Comparison of ENCODE assay signal across 8 mouse cellular contexts in the genomic region with DNA sequence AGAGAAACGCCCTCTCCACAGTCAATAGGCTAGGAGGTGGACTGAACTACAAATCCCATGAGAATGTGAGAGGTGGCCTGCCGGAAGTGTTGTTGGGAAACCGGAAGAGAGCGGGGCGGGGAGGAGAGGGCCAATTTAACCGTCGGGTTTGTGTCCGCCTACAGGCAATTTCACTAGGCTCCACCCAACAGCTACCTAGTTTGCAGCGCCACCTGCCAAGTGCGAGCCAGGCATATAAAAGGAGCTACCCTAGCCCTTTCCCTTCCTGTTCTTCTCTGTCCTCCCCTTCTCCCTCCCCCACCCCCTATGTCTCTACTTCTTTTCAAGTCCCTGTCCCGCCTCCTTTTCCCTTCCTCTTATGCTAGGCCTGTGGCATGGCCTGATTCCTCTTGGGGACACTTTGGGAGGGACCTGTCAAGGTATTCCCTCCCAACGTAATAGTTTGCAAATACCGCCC. TPM values are rescaled to one million over a fixed set of nuclear protein-coding genes. Genes with fewer than 3 reads are reported as not detected.
DNase-seq lines count a peak whose midpoint lies in the region; ATAC-seq and TF ChIP-seq lines count a peak whose summit lies in the region.

No protein-coding gene starts in this region.

- DNase-seq in c-Kit-positive CD71-positive TER-119-positive erythroid progenitor cells, embryonic 14.5 days (ENCODE audit: low spot score), result peak; percentile 65
- peak; percentile 81 to 85 for DNase-seq in heart, postnatal 10 days
- peak; percentile 92 for DNase-seq in large intestine, adult 2 months (ENCODE audit: low read depth, low spot score)
- DNase-seq in testis, postnatal 14 days (ENCODE audit: low spot score), result peak; percentile 82

- WGBS in forebrain, embryonic 13.5 days, result 11% methylated on average over 13 of the region's 13 CpGs
- WGBS in large intestine, adult 2 months, result 4% methylated on average over 13 of the region's 13 CpGs
- 9% methylated on average over 13 of the region's 13 CpGs for WGBS in liver, embryonic 16.5 days (ENCODE audit: insufficient replicate concordance)
- 12% methylated on average over 13 of the region's 13 CpGs for WGBS in neural tube, embryonic 13.5 days

- no peaks in the 10 kb centered on the region for H3K27me3 ChIP-seq in ES-Bruce4 (ENCODE audit: control insufficient read depth, insufficient read depth, low read length, poor library complexity, severe bottlenecking)
- no peaks in the 10 kb centered on the region for H3K27me3 ChIP-seq in forebrain, embryonic 13.5 days
- H3K27me3 ChIP-seq in liver, embryonic 16.5 days (ENCODE audit: control insufficient read depth, insufficient read depth, low read depth, low read length), result no peaks in the 10 kb centered on the region
- H3K27me3 ChIP-seq in neural tube, embryonic 13.5 days, result no peaks in the 10 kb centered on the region

- H3K9ac ChIP-seq in ES-Bruce4 (ENCODE audit: low read depth, poor library complexity, severe bottlenecking), result no peak overlapping the region
- peak overlapping the region; percentile 47; the same call in 1 of the 2 replicates for H3K9ac ChIP-seq in forebrain, embryonic 13.5 days
- no peak overlapping the region for H3K9ac ChIP-seq in liver, embryonic 16.5 days (ENCODE audit: low read depth, low read length)
- peak overlapping the region; percentile 60 for H3K9ac ChIP-seq in neural tube, embryonic 13.5 days

- H3K36me3 ChIP-seq in ES-Bruce4 (ENCODE audit: control insufficient read depth, insufficient read depth, low read length, poor library complexity, severe bottlenecking), result no peaks in the 10 kb centered on the region
- H3K36me3 ChIP-seq in forebrain, embryonic 13.5 days (ENCODE audit: poor library complexity, severe bottlenecking), result no peaks in the 10 kb centered on the region
- H3K36me3 ChIP-seq in liver, embryonic 16.5 days (ENCODE audit: control insufficient read depth, insufficient read depth), result no peaks in the 10 kb centered on the region
- no peaks in the 10 kb centered on the region for H3K36me3 ChIP-seq in neural tube, embryonic 13.5 days

- ATAC-seq in forebrain, embryonic 13.5 days, result peak; percentile 95
- ATAC-seq in liver, embryonic 16.5 days (ENCODE audit: low read depth), result peak; percentile 76
- ATAC-seq in neural tube, embryonic 13.5 days (ENCODE audit: low read depth), result peak; percentile 90

- TF ChIP-seq EP300 in ES-Bruce4 (IDR thresholded peaks at IDR 0.05; ENCODE audit: insufficient read depth, low read depth, low read length), result 0 out of 2 replicates have a peak, but pooled peaks have one; percentile 61

- H3K27ac ChIP-seq in ES-Bruce4 (ENCODE audit: insufficient read depth, low read length), result peak overlapping the region; percentile 60
- H3K27ac ChIP-seq in forebrain, embryonic 13.5 days, result peak overlapping the region; percentile 40
- peak overlapping the region; percentile 60 for H3K27ac ChIP-seq in liver, embryonic 16.5 days (ENCODE audit: low read length)
- H3K27ac ChIP-seq in neural tube, embryonic 13.5 days (replicated peaks), result peak overlapping the region; percentile 46; the same call in 1 of the 2 replicates

- no peaks in the 10 kb centered on the region for H3K4me1 ChIP-seq in ES-Bruce4 (ENCODE audit: control insufficient read depth, insufficient read depth, low read length)
- H3K4me1 ChIP-seq in forebrain, embryonic 13.5 days, result no peaks in the 10 kb centered on the region
- H3K4me1 ChIP-seq in liver, embryonic 16.5 days (ENCODE audit: control insufficient read depth, low read depth, low read length), result no peaks in the 10 kb centered on the region; the same call in none of the 2 replicates
- peaks cover 5% of the 10 kb centered on the region; the same call in 1 of the 2 replicates for H3K4me1 ChIP-seq in neural tube, embryonic 13.5 days (replicated peaks)

- intact Hi-C loops in heart, postnatal 10 days (cut with DNase I), result loop anchor here (5.0 kb wide), 3 partner anchors 63 to 258 kb away; a partner anchor contains a TSS

- H3K4me2 ChIP-seq in forebrain, embryonic 13.5 days, result peak overlapping the region; percentile 56
- peak overlapping the region; percentile 48 for H3K4me2 ChIP-seq in liver, embryonic 16.5 days (ENCODE audit: low read depth, low read length)
- peak overlapping the region; percentile 55 for H3K4me2 ChIP-seq in neural tube, embryonic 13.5 days

- peak; percentile 57 for TF ChIP-seq CTCF in ES-Bruce4 (IDR thresholded peaks at IDR 0.05; ENCODE audit: low read depth, low read length)

- no peak for TF ChIP-seq POLR2A in ES-Bruce4 (IDR thresholded peaks at IDR 0.05; ENCODE audit: insufficient read depth, low read length)

- H3K4me3 ChIP-seq in ES-Bruce4 (ENCODE audit: low read depth, low read length), result peak overlapping the region; percentile 50
- peak overlapping the region; percentile 46 for H3K4me3 ChIP-seq in forebrain, embryonic 13.5 days
- H3K4me3 ChIP-seq in liver, embryonic 16.5 days (ENCODE audit: low read depth, low read length), result peak overlapping the region; percentile 39
- peak overlapping the region; percentile 43 for H3K4me3 ChIP-seq in neural tube, embryonic 13.5 days

- H3K9me3 ChIP-seq in ES-Bruce4 (replicated peaks; ENCODE audit: control insufficient read depth, insufficient read depth, low read length, poor library complexity, severe bottlenecking), result no peaks in the 10 kb centered on the region
- H3K9me3 ChIP-seq in forebrain, embryonic 13.5 days (replicated peaks), result no peaks in the 10 kb centered on the region
- no peaks in the 10 kb centered on the region for H3K9me3 ChIP-seq in liver, embryonic 16.5 days (replicated peaks; ENCODE audit: control insufficient read depth, low read length)
- no peaks in the 10 kb centered on the region for H3K9me3 ChIP-seq in neural tube, embryonic 13.5 days

RNA-seq across cellular contexts. Expression of a gene that starts 4.4 kb away (rescaled TPM):
- polyA plus RNA-seq in ES-Bruce4 (2011; ENCODE audit: insufficient read depth, insufficient read length, low read depth, missing spikeins), result not detected in 2 replicates
- polyA plus RNA-seq in forebrain, embryonic 13.5 days (2015; fragmentation: Nextera tagmentation; extraction: Ambion mirVana), result not detected in 2 replicates
- 1 to 10 TPM; 2.4 to 2.8 TPM for total RNA-seq in heart, postnatal 10 days (2021)
- polyA plus RNA-seq in large intestine, adult 2 months (2012; rRNA removed), result 0.98 and 1.8 TPM in 2 replicates
- 13.7 and 18.1 TPM in 2 replicates for polyA plus RNA-seq in liver, embryonic 16.5 days (2015; fragmentation: Nextera tagmentation; extraction: Ambion mirVana)
- not detected in 2 replicates for polyA plus RNA-seq in neural tube, embryonic 13.5 days (2015; fragmentation: Nextera tagmentation; extraction: Ambion mirVana)

RNA-seq across cellular contexts. Expression of a gene that starts 24.3 kb away (rescaled TPM):
- polyA plus RNA-seq in ES-Bruce4 (2011; ENCODE audit: insufficient read depth, insufficient read length, low read depth, missing spikeins), result not detected in 2 replicates
- 0.81 TPM in 1 of 2 replicates, not detected in the other for polyA plus RNA-seq in forebrain, embryonic 13.5 days (2015; fragmentation: Nextera tagmentation; extraction: Ambion mirVana)
- 1 to 10 TPM in 1 of 2 experiments, under 1 TPM in 1; 0.72 to 2.3 TPM for total RNA-seq in heart, postnatal 10 days (2021)
- 0.85 and 1.1 TPM in 2 replicates for polyA plus RNA-seq in large intestine, adult 2 months (2012; rRNA removed)
- polyA plus RNA-seq in liver, embryonic 16.5 days (2015; fragmentation: Nextera tagmentation; extraction: Ambion mirVana), result 173 and 211 TPM in 2 replicates
- polyA plus RNA-seq in neural tube, embryonic 13.5 days (2015; fragmentation: Nextera tagmentation; extraction: Ambion mirVana), result 0.80 and 1.1 TPM in 2 replicates

RNA-seq across cellular contexts. Expression of a gene that starts 43.4 kb away (rescaled TPM):
- 5.8 and 11.9 TPM in 2 replicates for polyA plus RNA-seq in ES-Bruce4 (2011; ENCODE audit: insufficient read depth, insufficient read length, low read depth, missing spikeins)
- 0.13 and 0.34 TPM in 2 replicates for polyA plus RNA-seq in forebrain, embryonic 13.5 days (2015; fragmentation: Nextera tagmentation; extraction: Ambion mirVana)
- total RNA-seq in heart, postnatal 10 days (2021), result 10 to 100 TPM; 39.8 to 49.0 TPM
- 0.02 and 0.07 TPM in 2 replicates for polyA plus RNA-seq in large intestine, adult 2 months (2012; rRNA removed)
- polyA plus RNA-seq in liver, embryonic 16.5 days (2015; fragmentation: Nextera tagmentation; extraction: Ambion mirVana), result 0.29 and 0.44 TPM in 2 replicates
- polyA plus RNA-seq in neural tube, embryonic 13.5 days (2015; fragmentation: Nextera tagmentation; extraction: Ambion mirVana), result 0.62 and 1.1 TPM in 2 replicates

RNA-seq across cellular contexts. Expression of a gene that starts 48.8 kb away (rescaled TPM):
- 462 and 483 TPM in 2 replicates for polyA plus RNA-seq in ES-Bruce4 (2011; ENCODE audit: insufficient read depth, insufficient read length, low read depth, missing spikeins)
- not detected in 2 replicates for polyA plus RNA-seq in forebrain, embryonic 13.5 days (2015; fragmentation: Nextera tagmentation; extraction: Ambion mirVana)
- total RNA-seq in heart, postnatal 10 days (2021), result not detected
- not detected in 2 replicates for polyA plus RNA-seq in large intestine, adult 2 months (2012; rRNA removed)
- polyA plus RNA-seq in liver, embryonic 16.5 days (2015; fragmentation: Nextera tagmentation; extraction: Ambion mirVana), result not detected in 2 replicates
- polyA plus RNA-seq in neural tube, embryonic 13.5 days (2015; fragmentation: Nextera tagmentation; extraction: Ambion mirVana), result 0.22 TPM in 1 of 2 replicates, not detected in the other

Comparison
In these comparisons a context has a peak if more than half of its experiments do, and no peak if none do; other contexts are left out.
1. Peak in every context shown above with its lines: DNase-seq, ATAC-seq, H3K4me3 ChIP-seq and H3K27ac ChIP-seq.
2. H3K9ac ChIP-seq: peak in forebrain, embryonic 13.5 days (single experiment) and neural tube, embryonic 13.5 days (single experiment); none in ES-Bruce4 (single experiment) and liver, embryonic 16.5 days (single experiment).
3. RNA of a gene that starts 24.3 kb away (polyA plus RNA-seq): 173 to 211 TPM in liver, embryonic 16.5 days; 0.85 to 1.1 TPM in large intestine, adult 2 months, 0.80 to 1.1 TPM in neural tube, embryonic 13.5 days, 0.81 TPM in forebrain, embryonic 13.5 days and not detected in ES-Bruce4; every median in the first group is over 10 times any median in the second.